Mouse (Mus musculus): ENCODE results near the gene Unc79.

GRCm38 (mm10) chr12:103160721-103161120 lies 212.1 kb downstream of the Unc79 start:
- TF ChIP-seq KAT2A (IDR thresholded peaks at IDR 0.05; ENCODE audit: insufficient replicate concordance, low read length) (no peak), CTCF (conservative IDR thresholded peaks at IDR 0.05 in 1 of 2, IDR thresholded peaks at IDR 0.05 in 1 of 2; ENCODE audit: low read depth in 2 of 2, low read length in 2 of 2) (no peak), TBP (conservative IDR thresholded peaks at IDR 0.05; ENCODE audit: low read depth, low read length) (no peak), USF1 (IDR thresholded peaks at IDR 0.05; ENCODE audit: low read depth, low read length) (no peak), ZKSCAN1 (IDR thresholded peaks at IDR 0.05; ENCODE audit: borderline replicate concordance, low read depth, low read length) (no peak), CHD1 (IDR thresholded peaks at IDR 0.05; ENCODE audit: low read depth, low read length) (no peak), ETS1 (conservative IDR thresholded peaks at IDR 0.05; ENCODE audit: low read depth, low read length) (no peak), E2F4 (IDR thresholded peaks at IDR 0.05; ENCODE audit: insufficient replicate concordance, low read depth, low read length) (no peak), JUND (conservative IDR thresholded peaks at IDR 0.05; ENCODE audit: low read depth, low read length) (no peak), POLR2A (IDR thresholded peaks at IDR 0.05; ENCODE audit: low read depth, low read length) (no peak), PAX5 (IDR thresholded peaks at IDR 0.05; ENCODE audit: low read length) (no peak), MAFK (IDR thresholded peaks at IDR 0.05; ENCODE audit: insufficient replicate concordance, low read length) (no peak), NRF1 (IDR thresholded peaks at IDR 0.05; ENCODE audit: low read depth, low read length) (no peak)
